Mouse (Mus musculus) midbrain, embryonic 14.5 days (tissue): ENCODE data around the gene Tbc1d4. TPM values are rescaled to one million over a fixed set of nuclear protein-coding genes. Genes with fewer than 3 reads are reported as not detected.

Source experiments
- ATAC-seq: fragments of 200-750 bp; cut with Nextera tagmentation; 2 replicates; pipeline ENCODE4 v1.8.0; 2017; ENCODE audit warnings: moderate number of reproducible peaks, moderate library complexity; ENCODE audit not compliant: low FRiP score, low TSS enrichment
- DNase-seq: peaks from one replicate; pipeline ENCODE4 v3.0.0-alpha.2; 2015
- H3K27ac ChIP-seq: fragments of 300-500 bp; sonication (generic); replicated peaks from 2 replicates; pipeline ENCODE4 v1.5.1; 2014; ENCODE audit warnings: mild to moderate bottlenecking, low read depth, low read length, moderate library complexity
- H3K27me3 ChIP-seq: fragments of 300-500 bp; sonication (generic); 2 replicates; pipeline ENCODE4 v1.6.1; 2014; ENCODE audit warnings: low read length, control low read depth, mixed read lengths; ENCODE audit not compliant: control insufficient read depth, insufficient read depth
- H3K36me3 ChIP-seq: fragments of 300-500 bp; sonication (generic); 2 replicates; pipeline ENCODE4 v1.6.1; 2014; ENCODE audit warnings: low read length, control low read depth; ENCODE audit not compliant: control insufficient read depth, insufficient read depth
- H3K4me1 ChIP-seq: fragments of 300-500 bp; sonication (generic); 2 replicates; pipeline ENCODE4 v1.6.1; 2014; ENCODE audit warnings: mild to moderate bottlenecking, antibody characterized with exemption, low read length, control low read depth; ENCODE audit not compliant: control insufficient read depth, insufficient read depth
- H3K4me2 ChIP-seq: fragments of 300-500 bp; sonication (generic); 2 replicates; pipeline ENCODE4 v1.6.1; 2014; ENCODE audit warnings: mild to moderate bottlenecking, low read length, moderate library complexity
- H3K4me3 ChIP-seq: fragments of 300-500 bp; sonication (generic); replicated peaks from 2 replicates; pipeline ENCODE4 v1.5.1; 2014; ENCODE audit warnings: low read depth, low read length
- H3K9ac ChIP-seq: fragments of 300-500 bp; sonication (generic); replicated peaks from 2 replicates; pipeline ENCODE4 v1.6.1; 2014; ENCODE audit warnings: mild to moderate bottlenecking, low read length, moderate library complexity
- H3K9me3 ChIP-seq: fragments of 300-500 bp; sonication (generic); 2 replicates; pipeline ENCODE4 v1.6.1; 2016; ENCODE audit warnings: low read length, control low read depth, mixed read lengths; ENCODE audit not compliant: control insufficient read depth
- WGBS: fragments of 180-500 bp; shearing (Covaris S2); extraction: QIAGEN DNeasy Blood & Tissue Kit; methylation state at CpG from one replicate; pipeline ENCODE4 v1.1.7; 2014; 5-methylcytosine and 5-hydroxymethylcytosine counted together
- polyA plus RNA-seq: library from polyadenylated mRNA; unstranded; fragments of >200 nt; fragmentation: Nextera tagmentation; extraction: Ambion mirVana; gene quantifications from 2 replicates; pipeline ENCODE4 v1.2.1, GENCODE M21; 2014

Tbc1d4 gene
- polyA plus RNA-seq, 1 experiment from 2014 or later, result 8.9 TPM

DNA sequence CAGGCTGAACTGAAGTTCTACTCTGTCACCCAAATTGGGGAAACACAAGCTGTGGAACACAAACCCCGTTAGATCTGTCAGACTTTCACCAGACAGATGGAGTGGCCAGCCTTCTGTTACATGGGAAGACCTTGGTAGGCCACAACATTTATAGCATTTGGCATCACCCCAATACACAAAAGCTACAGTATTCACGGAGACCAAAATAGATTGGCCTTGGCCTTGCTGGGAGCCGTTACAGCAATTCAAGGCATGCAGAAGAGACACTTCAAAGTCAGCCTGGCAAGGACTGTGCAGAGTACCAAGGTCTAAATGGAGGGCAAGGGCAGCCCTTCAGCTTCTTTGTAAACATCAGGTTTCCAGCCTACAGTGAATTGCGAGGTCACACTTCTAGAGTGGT lies 125.8 kb downstream of the Tbc1d4 start:
- DNase-seq, result no peak
- H3K9ac ChIP-seq, result no peak overlapping the region
- H3K36me3 ChIP-seq, result no peaks in the 10 kb centered on the region
- no peaks in the 10 kb centered on the region for H3K27me3 ChIP-seq
- WGBS, result 91% methylated on average over 4 of the region's 4 CpGs
- H3K4me1 ChIP-seq, result no peaks in the 10 kb centered on the region
- no peak overlapping the region for H3K4me3 ChIP-seq
- no peak overlapping the region for H3K27ac ChIP-seq
- H3K9me3 ChIP-seq, result no peaks in the 10 kb centered on the region
- no peak for ATAC-seq
- no peak overlapping the region for H3K4me2 ChIP-seq

DNA sequence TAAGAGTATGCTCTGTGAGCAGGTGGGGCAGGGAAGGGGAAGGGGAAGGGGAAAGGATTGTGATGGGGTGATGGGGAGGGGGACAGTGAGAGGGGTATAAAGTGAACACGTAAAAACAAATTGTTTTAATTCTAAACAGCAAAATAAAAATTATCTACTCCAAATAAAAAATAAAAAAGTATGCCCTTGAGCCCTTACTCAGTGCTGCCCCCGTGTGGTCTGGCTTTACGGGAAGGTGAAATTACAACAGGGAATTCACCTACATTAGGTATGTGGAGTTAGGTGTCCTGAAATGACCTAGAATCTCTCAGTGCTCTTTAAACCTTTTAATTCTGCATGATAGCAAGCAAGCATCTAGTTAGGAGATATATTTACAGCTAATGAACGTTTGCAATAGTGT lies 126.7 kb downstream of the Tbc1d4 start:
- DNase-seq, result peak; percentile 15

DNA sequence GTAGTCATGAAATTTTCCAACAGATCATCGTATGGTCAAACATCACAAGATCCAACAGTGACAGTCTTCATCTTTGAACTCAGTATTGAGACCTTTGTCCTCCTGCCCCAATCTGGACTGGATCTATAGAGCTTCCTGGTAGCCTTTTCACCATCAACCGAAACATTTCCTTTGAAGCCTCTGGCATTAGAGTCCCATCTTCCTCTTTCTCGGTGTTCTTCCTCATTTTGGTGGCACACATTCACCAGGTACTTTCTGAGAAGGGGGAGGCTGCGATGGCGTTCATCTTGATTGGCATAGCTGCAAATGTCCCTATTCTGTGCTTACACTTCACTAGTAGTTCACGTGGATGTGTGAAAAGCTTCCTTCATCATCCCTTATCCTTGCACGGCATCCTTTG lies 127.8 kb downstream of the Tbc1d4 start:
- 88% methylated on average over 7 of the region's 7 CpGs for WGBS

More for the DNA sequence above, 126.7 kb downstream of the Tbc1d4 start:
- Histone ChIP-seq H3K9me3 (no peaks in the 10 kb centered on the region), H3K9ac (no peak overlapping the region), H3K4me1 (no peaks in the 10 kb centered on the region), H3K36me3 (no peaks in the 10 kb centered on the region), H3K4me2 (no peak overlapping the region), H3K27me3 (no peaks in the 10 kb centered on the region), H3K27ac (no peak overlapping the region), H3K4me3 (no peak overlapping the region)
- WGBS, result 48% methylated on average over 4 of the region's 4 CpGs
- no peak for ATAC-seq

DNA sequence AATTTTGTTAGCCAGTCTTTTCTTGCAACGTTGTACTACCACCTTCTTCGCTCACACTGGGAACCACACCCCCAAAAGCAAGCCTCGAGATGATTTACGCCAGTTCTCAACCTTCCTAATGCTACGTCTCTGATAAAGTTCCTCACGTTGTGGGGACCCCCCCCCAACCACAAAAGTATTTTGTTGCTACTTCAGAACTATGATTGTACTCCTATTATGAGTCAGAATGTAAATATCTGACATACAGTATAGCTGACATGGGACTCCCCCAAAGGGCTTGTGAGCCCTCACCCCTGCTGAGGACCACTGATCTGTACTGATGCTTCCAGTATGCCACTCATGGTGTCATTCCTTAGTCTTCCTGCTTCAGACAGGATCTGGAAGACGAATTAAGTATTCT lies 128.4 kb downstream of the Tbc1d4 start:
- no peak for DNase-seq
- no peaks in the 10 kb centered on the region for H3K9me3 ChIP-seq
- WGBS, result 88% methylated on average over 7 of the region's 7 CpGs

More for the DNA sequence above, 127.8 kb downstream of the Tbc1d4 start:
- H3K36me3 ChIP-seq, result no peaks in the 10 kb centered on the region
- no peak overlapping the region for H3K4me3 ChIP-seq
- no peak for ATAC-seq
- no peaks in the 10 kb centered on the region for H3K27me3 ChIP-seq
- DNase-seq, result no peak
- H3K9me3 ChIP-seq, result no peaks in the 10 kb centered on the region
- H3K4me2 ChIP-seq, result no peak overlapping the region
- H3K9ac ChIP-seq, result no peak overlapping the region
- H3K27ac ChIP-seq, result no peak overlapping the region
- no peaks in the 10 kb centered on the region for H3K4me1 ChIP-seq

DNA sequence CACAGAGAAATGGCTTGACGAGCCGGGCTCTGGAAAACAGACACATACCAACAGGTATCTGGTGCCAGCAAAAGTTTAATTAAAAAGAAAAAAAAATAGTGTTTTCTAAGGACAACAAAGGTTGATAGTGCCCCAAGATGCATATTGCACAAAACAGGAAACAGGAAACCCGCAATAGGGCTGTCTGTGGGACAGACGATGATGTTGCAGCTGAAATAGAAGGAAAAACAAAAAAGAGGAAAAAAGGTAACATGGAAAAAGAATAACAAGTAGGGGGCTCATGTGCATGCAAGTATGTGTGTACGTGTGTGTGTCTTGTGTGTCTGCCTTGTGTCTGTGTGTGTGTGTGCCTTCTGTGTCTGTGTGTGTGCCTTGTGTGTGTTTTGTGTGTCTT lies 131.2 kb downstream of the Tbc1d4 start:
- 96% methylated on average over 5 of the region's 5 CpGs for WGBS
- no peak overlapping the region for H3K9ac ChIP-seq
- DNase-seq (no peak), ATAC-seq (no peak)
- H3K27me3 ChIP-seq, result no peaks in the 10 kb centered on the region
- H3K4me2 ChIP-seq, result no peak overlapping the region
- H3K4me3 ChIP-seq, result no peak overlapping the region
- H3K4me1 ChIP-seq, result no peaks in the 10 kb centered on the region
- no peaks in the 10 kb centered on the region for H3K36me3 ChIP-seq
- H3K27ac ChIP-seq, result no peak overlapping the region
- no peaks in the 10 kb centered on the region for H3K9me3 ChIP-seq

More for the DNA sequence above, 128.4 kb downstream of the Tbc1d4 start:
- Histone ChIP-seq H3K36me3 (no peaks in the 10 kb centered on the region), H3K27ac (no peak overlapping the region), H3K9ac (no peak overlapping the region), H3K27me3 (no peaks in the 10 kb centered on the region), H3K4me1 (no peaks in the 10 kb centered on the region), H3K4me2 (no peak overlapping the region), H3K4me3 (no peak overlapping the region)
- ATAC-seq, result no peak

DNA sequence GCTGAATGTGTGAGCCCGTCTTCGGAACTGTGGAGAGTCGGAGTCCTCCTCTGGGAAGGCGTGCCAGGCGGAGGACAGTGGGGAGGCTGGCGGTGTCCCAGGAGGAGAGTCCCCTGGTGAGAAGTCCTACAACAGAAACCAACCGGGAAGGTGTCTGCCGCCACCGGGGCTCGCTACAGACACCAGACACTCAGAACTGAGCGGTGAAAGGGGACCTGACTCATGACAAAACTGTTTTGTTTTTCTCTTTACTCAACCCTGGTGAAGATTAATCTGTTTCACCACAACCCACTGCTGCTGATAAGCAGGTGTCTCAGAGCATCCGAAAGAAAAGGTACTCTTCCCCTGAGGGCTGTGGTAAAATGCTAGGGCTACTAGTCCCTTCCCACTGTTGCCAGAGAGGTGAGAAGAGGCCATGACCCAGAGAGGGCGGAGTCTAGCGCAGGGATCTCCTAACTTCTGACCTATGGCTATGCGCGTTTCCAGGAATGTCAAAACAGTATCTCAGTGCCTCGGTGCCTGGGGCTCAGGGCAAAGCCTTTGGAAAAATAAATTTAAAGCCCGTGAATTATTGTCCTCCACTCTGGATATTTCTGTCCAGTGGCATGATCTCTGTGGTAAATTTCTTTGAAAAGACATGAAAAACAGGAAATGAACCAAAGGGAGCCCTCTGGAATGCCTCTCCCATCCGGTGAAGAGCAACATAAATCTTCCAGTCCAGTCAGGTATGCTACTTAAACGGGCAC lies 131.7 kb downstream of the Tbc1d4 start:
- Histone ChIP-seq H3K9me3 (no peaks in the 10 kb centered on the region), H3K27me3 (no peaks in the 10 kb centered on the region), H3K9ac (no peak overlapping the region), H3K4me3 (no peak overlapping the region), H3K4me1 (no peaks in the 10 kb centered on the region), H3K4me2 (no peak overlapping the region), H3K36me3 (no peaks in the 10 kb centered on the region), H3K27ac (no peak overlapping the region)
- DNase-seq (no peak), ATAC-seq (no peak)
- 82% methylated on average over 20 of the region's 20 CpGs for WGBS

DNA sequence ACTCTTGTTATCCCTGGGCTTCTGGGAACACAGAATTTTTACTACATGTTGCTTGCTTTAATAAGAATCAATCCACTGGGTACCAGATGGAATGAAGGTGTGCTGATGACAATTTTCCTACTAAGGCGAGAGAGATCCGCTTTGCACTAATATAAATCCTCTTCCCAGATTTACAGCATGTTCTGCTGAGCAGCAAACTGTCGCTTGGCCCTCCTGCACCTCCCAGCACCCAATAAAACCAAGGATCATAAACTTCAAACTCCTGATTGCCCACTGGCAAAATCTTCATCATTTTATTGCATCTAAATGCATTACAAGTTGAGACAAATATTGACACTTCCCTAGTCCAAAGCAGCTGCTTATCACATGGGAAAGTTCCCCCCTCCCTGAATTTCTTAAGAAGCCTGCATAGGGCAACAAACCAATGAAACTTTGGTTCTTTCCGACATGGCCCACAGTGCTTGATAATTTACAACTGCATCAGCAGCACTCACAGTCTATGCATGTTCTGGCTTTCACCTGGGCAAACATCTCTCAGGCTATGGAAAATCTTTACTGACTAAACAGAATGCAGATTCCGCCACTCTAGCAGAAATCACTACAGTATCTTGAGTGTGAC lies 139.4 kb downstream of the Tbc1d4 start:
- H3K36me3 ChIP-seq, result no peaks in the 10 kb centered on the region
- no peak overlapping the region for H3K4me2 ChIP-seq
- WGBS, result 95% methylated on average over 5 of the region's 5 CpGs
- H3K4me1 ChIP-seq, result no peaks in the 10 kb centered on the region
- H3K27ac ChIP-seq, result no peak overlapping the region
- ATAC-seq (no peak), DNase-seq (no peak)
- H3K9ac ChIP-seq, result no peak overlapping the region
- H3K4me3 ChIP-seq, result no peak overlapping the region
- no peaks in the 10 kb centered on the region for H3K9me3 ChIP-seq
- no peaks in the 10 kb centered on the region for H3K27me3 ChIP-seq

DNA sequence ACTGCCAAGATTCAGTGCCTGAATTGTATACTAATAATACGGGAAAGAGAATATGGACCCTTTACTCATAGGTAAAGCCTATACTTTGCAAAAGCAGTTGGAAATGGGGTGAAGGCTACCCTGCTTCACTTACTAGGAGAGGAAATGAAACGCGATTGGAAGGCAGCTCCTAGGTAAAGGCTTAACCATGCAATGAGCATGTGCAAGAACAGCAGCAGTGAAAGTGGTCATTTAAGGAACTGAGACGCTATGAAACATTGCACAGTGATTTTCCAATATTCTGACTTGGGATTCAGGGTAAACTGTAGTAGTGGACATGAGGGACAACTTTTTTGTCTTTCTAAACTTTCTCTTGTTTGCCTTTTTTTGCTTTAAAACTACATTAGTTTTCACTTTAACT lies 140.8 kb downstream of the Tbc1d4 start:
- 91% methylated on average over 4 of the region's 4 CpGs for WGBS
- no peak for ATAC-seq
- no peak overlapping the region for H3K9ac ChIP-seq
- no peaks in the 10 kb centered on the region for H3K4me1 ChIP-seq
- no peak overlapping the region for H3K27ac ChIP-seq
- no peak overlapping the region for H3K4me3 ChIP-seq
- no peaks in the 10 kb centered on the region for H3K27me3 ChIP-seq
- no peak for DNase-seq
- no peak overlapping the region for H3K4me2 ChIP-seq
- H3K36me3 ChIP-seq, result no peaks in the 10 kb centered on the region
- H3K9me3 ChIP-seq, result no peaks in the 10 kb centered on the region

DNA sequence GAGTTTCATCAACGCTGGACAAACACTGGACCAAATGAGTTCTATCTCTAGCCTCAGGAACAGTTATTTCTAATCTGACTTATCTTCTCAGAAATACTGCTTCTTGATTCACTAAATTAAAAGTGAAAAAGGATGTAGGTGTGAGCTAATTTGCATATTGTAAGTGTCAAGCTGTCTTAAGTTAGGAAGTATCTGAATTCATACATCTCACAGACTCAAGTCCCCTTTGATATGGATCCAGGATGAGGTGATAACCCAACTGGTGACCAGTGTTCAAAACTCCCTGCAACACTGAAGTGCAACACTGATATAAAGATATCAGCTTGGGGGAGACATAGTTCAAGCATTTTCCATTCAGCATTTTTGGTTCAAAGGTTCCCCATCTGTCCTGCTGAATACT lies 141.5 kb downstream of the Tbc1d4 start:
- Histone ChIP-seq H3K27ac (no peak overlapping the region), H3K27me3 (no peaks in the 10 kb centered on the region), H3K9me3 (no peaks in the 10 kb centered on the region), H3K4me3 (no peak overlapping the region), H3K36me3 (no peaks in the 10 kb centered on the region), H3K4me2 (no peak overlapping the region), H3K9ac (no peak overlapping the region), H3K4me1 (no peaks in the 10 kb centered on the region)
- DNase-seq (no peak), ATAC-seq (no peak)
- WGBS, result 90% methylated on average over 1 of the region's 1 CpGs
